Mouse (Mus musculus) megakaryocyte, embryonic 14.5 days (primary cell): ENCODE measurements around the gene Sh3bp4. TPM values are rescaled to one million over a fixed set of nuclear protein-coding genes. Genes with fewer than 3 reads are reported as not detected.
A peak's percentile ranks its signal among the peaks of the same experiment; 100 is the strongest.

Experiments
- H3K27me3 ChIP-seq: replicated peaks from 2 replicates; pipeline ENCODE3; 2012; ENCODE audit warnings: inconsistent platforms
- H3K36me3 ChIP-seq: replicated peaks from 2 replicates; pipeline ENCODE3; 2012; ENCODE audit warnings: low read length, inconsistent platforms, mixed read lengths
- H3K4me1 ChIP-seq: 2 replicates; pipeline ENCODE4 v1.6.1; 2012; ENCODE audit warnings: inconsistent platforms
- H3K4me3 ChIP-seq: replicated peaks from 2 replicates; pipeline ENCODE3; 2012; ENCODE audit warnings: moderate library complexity, mild to moderate bottlenecking, inconsistent platforms
- H3K9me3 ChIP-seq: 2 replicates; pipeline ENCODE4 v1.6.1; 2012; ENCODE audit warnings: inconsistent platforms
- FLI1 ChIP-seq: IDR thresholded peaks from 2 replicates; pipeline ENCODE4 v1.6.1; 2012; ENCODE audit warnings: low read length, inconsistent platforms, mixed read lengths
- GATA1 ChIP-seq: IDR thresholded peaks from 3 replicates; pipeline ENCODE4 v1.6.1; 2012; ENCODE audit warnings: mixed read lengths, low read length, inconsistent platforms, borderline replicate concordance
- polyA plus RNA-seq: library from polyadenylated mRNA; stranded (reverse); fragments of >175 nt; gene quantifications from 2 replicates; pipeline ENCODE4 v1.2.3, GENCODE M21; 2012; ENCODE audit warnings: low replicate concordance; ENCODE audit not compliant: insufficient read depth

Gene Sh3bp4
- polyA plus RNA-seq, 1 experiment, result 0.21 TPM

DNA sequence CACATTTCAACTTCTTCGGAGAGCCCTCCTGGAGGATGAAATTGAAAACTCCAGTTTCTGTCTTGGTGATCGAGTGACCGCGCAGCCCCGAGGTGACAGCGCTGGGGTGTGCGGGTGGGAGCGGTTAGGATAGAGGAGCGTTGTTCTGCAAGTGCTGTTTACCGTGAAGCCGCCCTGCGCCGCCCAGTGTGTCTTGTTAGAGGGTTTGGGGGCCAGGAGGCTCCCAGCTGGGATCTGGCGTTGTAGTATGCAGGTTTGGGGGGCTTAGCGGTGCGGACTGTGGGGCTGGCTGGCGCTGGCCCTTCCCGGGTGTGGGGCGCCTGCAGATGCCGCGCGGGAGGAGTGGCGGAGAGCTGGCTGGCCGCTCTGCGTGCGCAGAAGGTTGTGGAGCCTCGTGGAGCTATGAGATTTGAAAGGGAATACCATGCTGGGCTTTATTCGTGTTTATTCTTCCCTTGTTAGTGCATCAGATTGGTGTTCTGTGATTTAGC is 701 bp downstream of the Sh3bp4 start:
- peaks cover 60% of the 10 kb centered on the region for H3K27me3 ChIP-seq
- H3K4me1 ChIP-seq, result peaks cover 19% of the 10 kb centered on the region
- TF ChIP-seq FLI1 (no peak), GATA1 (no peak)
- H3K4me3 ChIP-seq, result peak overlapping the region; percentile 90
- H3K36me3 ChIP-seq, result no peaks in the 10 kb centered on the region
- H3K9me3 ChIP-seq, result peaks cover 19% of the 10 kb centered on the region

DNA sequence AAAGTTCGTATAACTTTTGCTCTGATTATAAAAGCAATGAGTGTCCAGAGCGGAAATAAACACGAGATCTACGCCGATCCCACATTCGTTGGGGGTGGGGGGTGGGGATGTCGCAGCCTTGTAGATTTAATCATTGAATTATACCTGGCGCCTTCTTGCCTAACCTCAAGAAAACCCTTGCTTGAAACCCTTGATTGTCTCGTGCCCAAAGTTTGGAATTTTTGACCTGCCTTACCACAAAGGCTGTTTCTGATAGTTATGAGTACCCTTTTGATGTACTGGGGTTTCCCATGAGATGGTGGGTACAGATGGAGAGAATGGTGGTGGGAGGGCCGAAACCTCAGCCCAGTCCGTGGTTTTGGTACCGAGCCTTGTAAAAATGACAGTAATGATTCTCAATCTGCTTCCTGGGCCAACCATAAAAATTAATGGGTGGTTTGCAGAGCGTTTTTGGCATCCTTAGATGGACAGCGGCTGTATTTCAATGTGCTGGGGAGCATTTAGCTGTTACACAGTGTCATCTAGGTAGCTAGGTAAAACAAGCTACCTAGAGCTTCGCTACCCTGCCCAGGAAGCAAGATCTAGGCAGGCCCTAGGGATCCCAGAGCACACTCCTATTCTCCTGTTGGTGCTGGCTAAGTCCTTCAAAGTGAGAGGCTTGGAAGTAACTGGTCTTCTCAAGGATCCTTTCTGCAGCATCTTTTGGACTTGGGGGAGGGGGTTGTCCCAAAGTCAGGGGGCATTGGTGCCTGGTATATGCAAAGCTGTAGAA is 1.3 kb downstream of the Sh3bp4 start:
- H3K4me1 ChIP-seq, result peaks cover 19% of the 10 kb centered on the region
- no peak overlapping the region for H3K4me3 ChIP-seq
- no peak for TF ChIP-seq FLI1
- no peak for TF ChIP-seq GATA1

GRCm38 (mm10) chr1:89072143-89072990 is 2.2 kb downstream of the Sh3bp4 start:
- Histone ChIP-seq H3K27me3 (peaks cover 60% of the 10 kb centered on the region), H3K4me3 (no peak overlapping the region), H3K9me3 (peaks cover 16% of the 10 kb centered on the region), H3K36me3 (no peaks in the 10 kb centered on the region), H3K4me1 (peaks cover 19% of the 10 kb centered on the region)
- no peak for TF ChIP-seq GATA1
- TF ChIP-seq FLI1, result no peak

More for the DNA sequence above, 1.3 kb downstream of the Sh3bp4 start:
- Histone ChIP-seq H3K27me3 (peaks cover 58% of the 10 kb centered on the region), H3K9me3 (peaks cover 16% of the 10 kb centered on the region), H3K36me3 (no peaks in the 10 kb centered on the region)

DNA sequence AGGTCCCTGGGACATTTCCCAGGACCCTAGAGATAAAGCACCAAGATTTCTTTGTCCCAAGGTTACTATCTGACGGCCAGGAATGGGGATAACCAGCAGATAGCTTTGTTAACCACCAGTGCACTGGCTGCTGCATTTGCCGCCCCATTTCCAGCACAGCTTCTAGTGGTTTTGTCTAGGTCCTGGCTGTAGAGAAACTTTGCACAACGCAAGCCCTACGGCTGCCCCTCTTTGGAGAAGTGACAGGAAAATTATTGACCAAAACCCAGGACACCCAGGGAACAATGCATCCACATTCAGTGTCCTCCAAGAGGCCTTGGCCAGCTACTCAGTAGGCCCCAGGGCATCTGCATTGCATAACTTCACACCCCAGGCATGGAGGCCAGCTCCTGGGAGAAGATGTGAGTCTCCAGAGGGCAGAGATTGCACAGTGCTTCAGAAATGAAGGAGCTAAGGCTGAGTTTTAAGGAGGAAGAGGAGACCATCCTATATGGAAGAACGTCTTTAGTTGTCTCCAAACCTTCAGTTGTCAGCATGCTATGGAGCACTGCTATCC is 3.2 kb downstream of the Sh3bp4 start:
- Histone ChIP-seq H3K4me1 (peaks cover 19% of the 10 kb centered on the region), H3K4me3 (no peak overlapping the region), H3K36me3 (no peaks in the 10 kb centered on the region), H3K9me3 (peaks cover 16% of the 10 kb centered on the region), H3K27me3 (peaks cover 61% of the 10 kb centered on the region)
- TF ChIP-seq FLI1 (no peak), GATA1 (no peak)

DNA sequence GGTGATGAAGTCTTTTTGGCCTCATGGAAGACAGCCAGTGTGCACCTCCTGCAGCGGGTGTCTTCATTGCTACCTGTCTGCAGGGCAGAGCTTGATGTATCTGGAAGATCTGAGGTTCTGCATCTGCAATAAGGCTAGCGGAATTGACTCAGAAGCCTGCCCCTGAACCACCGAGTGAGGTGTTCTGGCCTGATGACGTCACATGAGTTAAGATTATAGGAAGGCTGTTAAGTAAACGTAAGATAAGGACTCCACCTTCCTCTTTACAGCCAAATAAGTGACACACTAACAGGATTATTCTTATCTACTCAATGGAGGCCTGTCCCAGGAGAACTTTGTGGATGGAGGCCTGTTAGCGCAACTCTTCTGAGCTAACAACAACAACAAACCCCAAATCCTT is 4.5 kb downstream of the Sh3bp4 start:
- Histone ChIP-seq H3K9me3 (peaks cover 12% of the 10 kb centered on the region), H3K4me1 (peaks cover 13% of the 10 kb centered on the region), H3K4me3 (no peak overlapping the region), H3K36me3 (no peaks in the 10 kb centered on the region), H3K27me3 (peaks cover 55% of the 10 kb centered on the region)
- TF ChIP-seq FLI1 (no peak), GATA1 (no peak)

- no peak overlapping the region for H3K4me3 ChIP-seq
- no peaks in the 10 kb centered on the region for H3K36me3 ChIP-seq
- H3K9me3 ChIP-seq, result peaks cover 12% of the 10 kb centered on the region
- TF ChIP-seq GATA1 (no peak), FLI1 (no peak)
- H3K4me1 ChIP-seq, result peaks cover 9% of the 10 kb centered on the region
- H3K27me3 ChIP-seq, result peaks cover 50% of the 10 kb centered on the region
Observed at GRCm38 (mm10) chr1:89075120-89075519, 4.9 kb downstream of the Sh3bp4 start.

- no peak overlapping the region for H3K4me3 ChIP-seq
- peaks cover 40% of the 10 kb centered on the region for H3K27me3 ChIP-seq
- H3K36me3 ChIP-seq, result no peaks in the 10 kb centered on the region
- no peak for TF ChIP-seq GATA1
- no peaks in the 10 kb centered on the region for H3K4me1 ChIP-seq
- H3K9me3 ChIP-seq, result peaks cover 12% of the 10 kb centered on the region
Observed at GRCm38 (mm10) chr1:89076777-89077176, 6.6 kb downstream of the Sh3bp4 start.

DNA sequence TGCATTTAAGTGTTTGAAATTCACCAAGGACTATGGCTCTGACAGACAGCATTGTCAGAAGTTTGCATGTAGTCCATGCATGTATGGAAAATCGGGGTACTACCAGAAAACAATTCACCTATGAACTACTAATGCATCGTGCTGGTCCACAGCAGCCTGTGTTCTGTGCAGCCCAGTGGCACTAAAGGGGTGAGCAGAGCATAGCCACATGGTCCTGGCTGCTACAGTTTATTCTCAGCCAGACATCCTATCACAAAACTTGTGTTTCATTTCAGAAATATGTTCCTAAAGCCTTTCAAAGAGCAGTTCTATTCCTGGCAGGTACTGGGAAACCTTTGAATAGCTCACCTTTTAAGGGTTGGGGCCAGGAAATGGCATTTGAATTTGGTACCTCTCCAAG is 8.0 kb downstream of the Sh3bp4 start:
- H3K4me1 ChIP-seq, result no peaks in the 10 kb centered on the region
- H3K36me3 ChIP-seq, result no peaks in the 10 kb centered on the region
- peaks cover 29% of the 10 kb centered on the region for H3K27me3 ChIP-seq
- TF ChIP-seq FLI1 (no peak), GATA1 (no peak)
- no peak overlapping the region for H3K4me3 ChIP-seq
- H3K9me3 ChIP-seq, result peaks cover 11% of the 10 kb centered on the region

DNA sequence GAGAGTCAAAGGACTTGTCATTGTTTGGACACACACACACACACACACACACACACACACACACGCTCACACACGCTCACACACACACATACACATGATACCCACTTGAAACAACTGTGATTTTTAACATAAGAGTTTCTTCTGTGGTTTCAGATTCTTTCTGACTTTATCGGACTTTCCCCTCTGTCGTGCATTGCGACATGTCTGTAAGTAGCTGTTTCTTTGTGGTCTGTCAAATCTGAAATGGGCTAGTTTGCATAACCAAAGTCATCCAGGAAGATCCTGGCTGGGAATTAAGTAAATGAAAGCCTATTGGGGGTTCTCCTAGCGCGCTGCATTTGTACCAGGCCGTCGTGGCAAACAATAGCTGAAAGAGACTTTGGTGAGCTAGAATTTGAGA is 8.5 kb downstream of the Sh3bp4 start:
- Histone ChIP-seq H3K27me3 (peaks cover 24% of the 10 kb centered on the region), H3K4me3 (no peak overlapping the region), H3K9me3 (peaks cover 6% of the 10 kb centered on the region), H3K36me3 (no peaks in the 10 kb centered on the region), H3K4me1 (no peaks in the 10 kb centered on the region)
- TF ChIP-seq FLI1 (no peak), GATA1 (no peak)
